Mouse (Mus musculus): Measurements from ENCODE around the gene Ube4a. TPM values are rescaled to one million over a fixed set of nuclear protein-coding genes. Genes with fewer than 3 reads are reported as not detected.
A peak's percentile ranks its signal among the peaks of the same experiment; 100 is the strongest.
"Not testable (repeated sequence)": the region's sequence is repeated elsewhere in the genome, so short reads cannot be mapped to it uniquely, and the experiment has no call there.

The Ube4a gene
- polyA plus RNA-seq, 1 experiment from 2014 or later = 26.5 TPM

GRCm38 (mm10) chr9:44977813-44978212 lies 12.4 kb upstream of the Ube4a start:
- H3K36me3 ChIP-seq (ENCODE audit: control insufficient read depth, insufficient read depth, low read length) = no peaks in the 10 kb centered on the region
- no peaks in the 10 kb centered on the region for H3K9me3 ChIP-seq (replicated peaks; ENCODE audit: control insufficient read depth, low read length)
- H3K4me2 ChIP-seq = no peak overlapping the region
- ATAC-seq (replicated peaks; ENCODE audit: insufficient number of reproducible peaks, low FRiP score, low TSS enrichment) = no peak
- no peaks in the 10 kb centered on the region for H3K4me1 ChIP-seq (ENCODE audit: control insufficient read depth, insufficient read depth, low read length)
- no peak overlapping the region for H3K4me3 ChIP-seq (ENCODE audit: low read depth, low read length)
- WGBS (ENCODE audit: insufficient replicate concordance) = 58% methylated on average over 6 of the region's 6 CpGs
- H3K9ac ChIP-seq (ENCODE audit: low read depth, low read length) = no peak overlapping the region
- peaks cover 16% of the 10 kb centered on the region for H3K27me3 ChIP-seq (ENCODE audit: control insufficient read depth, insufficient read depth, low read length)
- no peak overlapping the region for H3K27ac ChIP-seq (ENCODE audit: low read depth, low read length)

DNA sequence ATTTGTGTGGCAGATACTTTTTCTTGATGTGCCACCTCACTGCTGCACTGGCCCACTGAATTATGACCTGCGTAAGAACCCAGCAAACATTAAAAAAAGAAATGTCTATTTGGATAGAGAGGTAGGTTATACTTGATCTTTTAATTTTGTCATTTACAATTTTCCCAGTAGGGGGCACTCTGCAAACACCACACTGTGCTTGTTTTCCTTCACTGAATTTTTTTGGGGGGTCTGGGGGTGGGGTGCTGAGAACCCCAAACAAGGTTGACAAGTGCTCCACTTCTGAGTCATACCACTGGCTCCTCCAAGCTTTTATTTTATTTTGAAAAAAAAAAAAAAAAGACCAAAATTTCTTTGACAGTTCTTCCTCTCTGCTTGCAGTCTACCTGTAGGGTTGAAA lies 4.0 kb upstream of the Ube4a start:
- no peak for ATAC-seq (replicated peaks; ENCODE audit: insufficient number of reproducible peaks, low FRiP score, low TSS enrichment)
- H3K27me3 ChIP-seq (ENCODE audit: control insufficient read depth, insufficient read depth, low read length) = peaks cover 8% of the 10 kb centered on the region
- 55% methylated on average over 1 of the region's 1 CpGs for WGBS (ENCODE audit: insufficient replicate concordance)

GRCm38 (mm10) chr9:44967763-44968162 lies 2.4 kb upstream of the Ube4a start:
- not testable (repeated sequence) for H3K9me3 ChIP-seq (replicated peaks; ENCODE audit: control insufficient read depth, low read length); H3K4me2 ChIP-seq; ATAC-seq (replicated peaks; ENCODE audit: insufficient number of reproducible peaks, low FRiP score, low TSS enrichment); H3K4me1 ChIP-seq (ENCODE audit: control insufficient read depth, insufficient read depth, low read length); H3K27ac ChIP-seq (ENCODE audit: low read depth, low read length); H3K4me3 ChIP-seq (ENCODE audit: low read depth, low read length); H3K27me3 ChIP-seq (ENCODE audit: control insufficient read depth, insufficient read depth, low read length); H3K36me3 ChIP-seq (ENCODE audit: control insufficient read depth, insufficient read depth, low read length); H3K9ac ChIP-seq (ENCODE audit: low read depth, low read length)
- WGBS (ENCODE audit: insufficient replicate concordance) = 79% methylated on average over 5 of the region's 5 CpGs

More for the DNA sequence above, 4.0 kb upstream of the Ube4a start:
- no peak overlapping the region for H3K9ac ChIP-seq (ENCODE audit: low read depth, low read length)
- no peaks in the 10 kb centered on the region for H3K36me3 ChIP-seq (ENCODE audit: control insufficient read depth, insufficient read depth, low read length)
- no peaks in the 10 kb centered on the region for H3K9me3 ChIP-seq (replicated peaks; ENCODE audit: control insufficient read depth, low read length)
- peaks cover 2% of the 10 kb centered on the region; the same call in 1 of the 2 replicates for H3K4me1 ChIP-seq (ENCODE audit: control insufficient read depth, insufficient read depth, low read length)
- no peak overlapping the region for H3K4me3 ChIP-seq (ENCODE audit: low read depth, low read length)
- H3K4me2 ChIP-seq = no peak overlapping the region
- no peak overlapping the region for H3K27ac ChIP-seq (ENCODE audit: low read depth, low read length)

GRCm38 (mm10) chr9:44966815-44967242 lies 1.4 kb upstream of the Ube4a start:
- WGBS (ENCODE audit: insufficient replicate concordance) = 28% methylated on average over 3 of the region's 3 CpGs
- no peaks in the 10 kb centered on the region for H3K36me3 ChIP-seq (ENCODE audit: control insufficient read depth, insufficient read depth, low read length)
- H3K9ac ChIP-seq (ENCODE audit: low read depth, low read length) = no peak overlapping the region
- ATAC-seq (replicated peaks; ENCODE audit: insufficient number of reproducible peaks, low FRiP score, low TSS enrichment) = no peak
- no peak overlapping the region for H3K4me3 ChIP-seq (ENCODE audit: low read depth, low read length)
- H3K4me2 ChIP-seq = no peak overlapping the region
- H3K27ac ChIP-seq (ENCODE audit: low read depth, low read length) = no peak overlapping the region
- H3K4me1 ChIP-seq (ENCODE audit: control insufficient read depth, insufficient read depth, low read length) = peaks cover 6% of the 10 kb centered on the region
- H3K9me3 ChIP-seq (replicated peaks; ENCODE audit: control insufficient read depth, low read length) = no peaks in the 10 kb centered on the region
- H3K27me3 ChIP-seq (ENCODE audit: control insufficient read depth, insufficient read depth, low read length) = peaks cover 3% of the 10 kb centered on the region; the same call in 1 of the 2 replicates

GRCm38 (mm10) chr9:44965833-44966466 lies 550 bp upstream of the Ube4a start:
- H3K27ac ChIP-seq (ENCODE audit: low read depth, low read length) = 0 out of 2 replicates have a peak overlapping the region, but pooled peaks have one; percentile 10
- peak overlapping the region; percentile 94 for H3K4me2 ChIP-seq
- peaks cover 3% of the 10 kb centered on the region; the same call in 1 of the 2 replicates for H3K27me3 ChIP-seq (ENCODE audit: control insufficient read depth, insufficient read depth, low read length)
- no peaks in the 10 kb centered on the region for H3K36me3 ChIP-seq (ENCODE audit: control insufficient read depth, insufficient read depth, low read length)
- H3K4me3 ChIP-seq (ENCODE audit: low read depth, low read length) = peak overlapping the region; percentile 92
- 16% methylated on average over 10 of the region's 10 CpGs for WGBS (ENCODE audit: insufficient replicate concordance)
- peaks cover 6% of the 10 kb centered on the region for H3K4me1 ChIP-seq (ENCODE audit: control insufficient read depth, insufficient read depth, low read length)
- no peaks in the 10 kb centered on the region for H3K9me3 ChIP-seq (replicated peaks; ENCODE audit: control insufficient read depth, low read length)
- peak overlapping the region; percentile 72 for H3K9ac ChIP-seq (ENCODE audit: low read depth, low read length)
- ATAC-seq (replicated peaks; ENCODE audit: insufficient number of reproducible peaks, low FRiP score, low TSS enrichment) = peak; percentile 18; the same call in 1 of the 2 replicates

DNA sequence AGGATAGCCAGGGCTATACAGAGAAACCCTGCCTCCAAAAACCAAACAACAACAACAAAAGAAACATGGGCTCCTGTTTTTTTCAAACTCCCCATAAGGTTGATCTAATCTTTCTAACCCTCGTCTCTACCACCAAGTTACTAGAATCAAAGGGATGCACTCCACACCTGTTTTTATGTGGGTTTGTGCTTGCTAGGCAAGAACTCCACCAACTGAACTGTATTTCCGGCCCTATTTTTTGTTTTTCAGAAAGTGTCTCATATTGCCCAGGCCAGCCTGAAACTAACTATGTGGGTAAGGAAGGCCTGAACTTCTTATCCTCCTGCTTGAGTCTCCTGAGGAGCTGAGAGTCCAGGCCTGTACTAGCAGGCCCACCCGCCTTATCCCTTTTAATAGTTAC lies 11.0 kb downstream of the Ube4a start:
- H3K4me1 ChIP-seq (ENCODE audit: control insufficient read depth, insufficient read depth, low read length) = no peaks in the 10 kb centered on the region
- 85% methylated on average over 3 of the region's 3 CpGs for WGBS (ENCODE audit: insufficient replicate concordance)
- no peak for ATAC-seq (replicated peaks; ENCODE audit: insufficient number of reproducible peaks, low FRiP score, low TSS enrichment)
- H3K9ac ChIP-seq (ENCODE audit: low read depth, low read length) = no peak overlapping the region
- H3K4me2 ChIP-seq = no peak overlapping the region
- H3K27ac ChIP-seq (ENCODE audit: low read depth, low read length) = no peak overlapping the region
- H3K36me3 ChIP-seq (ENCODE audit: control insufficient read depth, insufficient read depth, low read length) = peaks cover 19% of the 10 kb centered on the region
- no peaks in the 10 kb centered on the region for H3K9me3 ChIP-seq (replicated peaks; ENCODE audit: control insufficient read depth, low read length)
- no peak overlapping the region for H3K4me3 ChIP-seq (ENCODE audit: low read depth, low read length)
- H3K27me3 ChIP-seq (ENCODE audit: control insufficient read depth, insufficient read depth, low read length) = no peaks in the 10 kb centered on the region

DNA sequence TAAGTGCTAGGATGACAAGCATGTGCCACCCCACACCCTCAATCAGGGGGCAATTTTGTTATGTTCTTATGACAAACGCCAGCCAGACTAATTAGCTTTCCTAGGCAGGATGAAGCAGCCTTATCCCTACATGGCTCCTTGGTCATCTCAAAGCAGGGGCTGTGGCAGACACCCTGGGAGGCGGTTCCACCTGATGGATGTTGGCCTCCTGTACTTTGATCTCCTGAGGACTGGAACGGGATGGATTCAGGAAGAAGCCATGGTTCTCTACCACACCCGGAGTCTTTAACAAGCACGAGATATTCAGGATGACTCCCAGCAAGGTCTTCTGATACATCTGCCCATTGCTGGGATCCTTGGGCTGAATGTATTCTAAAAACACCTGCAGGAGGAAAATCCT lies 17.6 kb downstream of the Ube4a start:
- H3K4me1 ChIP-seq (ENCODE audit: control insufficient read depth, insufficient read depth, low read length) = no peaks in the 10 kb centered on the region
- no peaks in the 10 kb centered on the region for H3K9me3 ChIP-seq (replicated peaks; ENCODE audit: control insufficient read depth, low read length)
- no peak for ATAC-seq (replicated peaks; ENCODE audit: insufficient number of reproducible peaks, low FRiP score, low TSS enrichment)
- H3K4me3 ChIP-seq (ENCODE audit: low read depth, low read length) = no peak overlapping the region
- no peak overlapping the region for H3K4me2 ChIP-seq
- H3K9ac ChIP-seq (ENCODE audit: low read depth, low read length) = no peak overlapping the region
- 85% methylated on average over 5 of the region's 5 CpGs for WGBS (ENCODE audit: insufficient replicate concordance)
- peaks cover 27% of the 10 kb centered on the region for H3K36me3 ChIP-seq (ENCODE audit: control insufficient read depth, insufficient read depth, low read length)
- H3K27me3 ChIP-seq (ENCODE audit: control insufficient read depth, insufficient read depth, low read length) = no peaks in the 10 kb centered on the region
- H3K27ac ChIP-seq (ENCODE audit: low read depth, low read length) = no peak overlapping the region

DNA sequence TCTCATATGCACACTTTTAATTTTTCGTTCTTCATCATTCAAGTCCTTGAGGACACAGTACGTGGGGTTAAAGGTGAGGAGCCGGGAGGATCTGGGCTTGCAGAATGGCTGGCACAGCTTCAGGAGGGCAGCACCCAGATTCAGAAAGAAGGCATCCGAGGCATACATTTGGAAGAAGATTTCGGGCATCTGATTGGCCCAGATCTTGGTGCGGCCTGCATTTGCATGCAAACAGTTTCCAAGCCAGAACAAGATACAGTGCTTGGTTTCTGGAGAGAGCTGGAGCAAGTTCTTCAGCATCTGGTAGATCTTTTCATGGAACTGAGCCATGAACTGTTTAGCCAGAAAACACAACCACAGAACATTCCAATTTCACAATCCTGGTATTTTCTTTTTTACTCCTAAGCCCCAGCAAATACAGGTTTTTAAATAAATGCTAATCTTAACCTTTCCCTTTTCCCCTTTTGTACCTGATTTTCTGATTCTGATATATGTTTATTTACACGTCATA lies 19.2 kb downstream of the Ube4a start:
- H3K27ac ChIP-seq (ENCODE audit: low read depth, low read length) = no peak overlapping the region
- no peak overlapping the region for H3K4me3 ChIP-seq (ENCODE audit: low read depth, low read length)
- ATAC-seq (replicated peaks; ENCODE audit: insufficient number of reproducible peaks, low FRiP score, low TSS enrichment) = no peak
- H3K4me1 ChIP-seq (ENCODE audit: control insufficient read depth, insufficient read depth, low read length) = no peaks in the 10 kb centered on the region
- no peaks in the 10 kb centered on the region for H3K9me3 ChIP-seq (replicated peaks; ENCODE audit: control insufficient read depth, low read length)
- peaks cover 27% of the 10 kb centered on the region for H3K36me3 ChIP-seq (ENCODE audit: control insufficient read depth, insufficient read depth, low read length)
- no peak overlapping the region for H3K9ac ChIP-seq (ENCODE audit: low read depth, low read length)
- no peak overlapping the region for H3K4me2 ChIP-seq
- 84% methylated on average over 7 of the region's 7 CpGs for WGBS (ENCODE audit: insufficient replicate concordance)
- H3K27me3 ChIP-seq (ENCODE audit: control insufficient read depth, insufficient read depth, low read length) = no peaks in the 10 kb centered on the region

DNA sequence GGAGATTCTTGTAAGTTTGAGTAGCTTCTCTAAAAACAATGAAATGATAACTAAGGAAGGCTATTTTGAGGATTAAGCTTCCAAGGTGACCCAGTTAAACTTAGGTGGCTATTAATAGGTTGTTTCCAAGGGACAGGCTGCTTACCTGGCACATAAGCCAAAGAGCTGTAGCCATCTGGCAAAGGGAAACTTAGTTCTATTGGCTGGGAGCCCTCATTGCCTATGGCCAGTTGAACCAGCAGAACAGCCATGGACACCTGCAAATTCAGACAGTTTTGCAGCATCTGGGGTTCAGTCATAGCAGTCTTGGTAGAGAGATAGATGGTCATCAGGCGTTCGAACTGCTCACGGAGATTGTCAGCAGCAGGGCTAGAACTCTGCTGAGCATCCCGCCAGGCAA lies 23.0 kb downstream of the Ube4a start:
- H3K4me1 ChIP-seq (ENCODE audit: control insufficient read depth, insufficient read depth, low read length) = no peaks in the 10 kb centered on the region
- H3K27me3 ChIP-seq (ENCODE audit: control insufficient read depth, insufficient read depth, low read length) = no peaks in the 10 kb centered on the region
- H3K9me3 ChIP-seq (replicated peaks; ENCODE audit: control insufficient read depth, low read length) = no peaks in the 10 kb centered on the region
- H3K4me2 ChIP-seq = no peak overlapping the region
- no peak overlapping the region for H3K4me3 ChIP-seq (ENCODE audit: low read depth, low read length)
- WGBS (ENCODE audit: insufficient replicate concordance) = 92% methylated on average over 4 of the region's 4 CpGs
- H3K27ac ChIP-seq (ENCODE audit: low read depth, low read length) = no peak overlapping the region
- H3K36me3 ChIP-seq (ENCODE audit: control insufficient read depth, insufficient read depth, low read length) = 0 out of 2 replicates have a peak, but pooled peaks cover 20% of the 10 kb centered on the region
- ATAC-seq (replicated peaks; ENCODE audit: insufficient number of reproducible peaks, low FRiP score, low TSS enrichment) = no peak
- no peak overlapping the region for H3K9ac ChIP-seq (ENCODE audit: low read depth, low read length)
